Mouse (Mus musculus): ENCODE measurements around the gene Vgll1. TPM values are rescaled to one million over a fixed set of nuclear protein-coding genes. Genes with fewer than 3 reads are reported as not detected.

The Vgll1 gene
- polyA plus RNA-seq (2012; rRNA removed), result 0.40 TPM in 1 of 2 replicates, not detected in the other

GRCm38 (mm10) chrX:57087806-57088205, at the start of gene Vgll1:
TSS of gene Vgll1 (plus strand) at chrX:57088106.

DNA sequence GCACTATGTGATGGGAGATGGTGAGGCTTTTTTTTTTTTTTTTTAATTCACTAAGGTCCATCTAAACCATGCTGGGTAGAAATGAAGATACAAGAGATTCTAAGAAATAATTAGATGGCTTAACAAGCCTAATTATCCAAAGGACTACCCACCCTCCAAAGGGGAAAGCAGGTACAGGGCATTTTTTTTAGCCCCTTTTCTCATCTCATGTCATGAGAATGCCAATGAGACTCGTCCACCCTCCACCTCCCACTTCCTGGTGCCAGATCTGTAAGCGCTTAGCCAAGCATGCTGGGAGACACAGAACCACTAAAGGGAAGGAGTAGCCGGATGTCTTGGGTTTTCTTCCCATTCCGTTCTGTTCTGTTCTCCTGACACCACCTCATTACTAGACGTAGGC, 45.1 kb upstream of the Vgll1 start, which contains the start of gene Brs3:
Gene Brs3, plus strand, starts transcription at position 301 of the 400 bp plus-strand sequence.

GRCm38 (mm10) chrX:57053174-57053992, 34.5 kb upstream of the Vgll1 start, which contains the start of gene Htatsf1:
TSS of gene Htatsf1 (plus strand) at chrX:57053583.

Other genes with a start within 250 kb of the Vgll1 start
- not detected in 2 replicates for gene Adgrg4, start 217.9 kb upstream of the Vgll1 start, polyA plus RNA-seq (2012; rRNA removed)
- not detected in 2 replicates for gene Brs3, start 45.0 kb upstream of the Vgll1 start, polyA plus RNA-seq (2012; rRNA removed)
- 26.9 and 39.1 TPM in 2 replicates for gene Htatsf1, start 34.5 kb upstream of the Vgll1 start, polyA plus RNA-seq (2012; rRNA removed)
- gene Cd40lg, start 124.0 kb downstream of the Vgll1 start, polyA plus RNA-seq (2012; rRNA removed), result not detected in 2 replicates